Mouse (Mus musculus) erythroblast, adult 5-6 weeks (primary cell): Measurements from ENCODE around the gene Gm20918. TPM values are rescaled to one million over a fixed set of nuclear protein-coding genes. Genes with fewer than 3 reads are reported as not detected.
"Not testable (repeated sequence)": the region's sequence is repeated elsewhere in the genome, so short reads cannot be mapped to it uniquely, and the experiment has no call there.

Experiments used
- ATAC-seq: replicated peaks from 2 replicates; pipeline ENCODE4 v1.8.0; 2016; ENCODE audit warnings: moderate number of reproducible peaks, mild to moderate bottlenecking, moderate TSS enrichment, inconsistent platforms; ENCODE audit not compliant: poor library complexity, low FRiP score, severe bottlenecking
- total RNA-seq, 2 experiments: library from RNA; stranded (forward) in 1 of 2; stranded (reverse) in 1 of 2; fragments of 150-400 nt in 1 of 2; fragments of 200-764, 138-1000 nt in 1 of 2; gene quantifications; 2 replicates each; pipeline versions ENCODE4 v1.2.3 to v1.2.4; 2015 to 2017; ENCODE audit warnings: low replicate concordance in 2 of 2

Gene Gm20918
- total RNA-seq (2015; ENCODE audit: low replicate concordance) = not detected in 2 replicates
- total RNA-seq (2017; ENCODE audit: low replicate concordance) = not detected in 2 replicates

DNA sequence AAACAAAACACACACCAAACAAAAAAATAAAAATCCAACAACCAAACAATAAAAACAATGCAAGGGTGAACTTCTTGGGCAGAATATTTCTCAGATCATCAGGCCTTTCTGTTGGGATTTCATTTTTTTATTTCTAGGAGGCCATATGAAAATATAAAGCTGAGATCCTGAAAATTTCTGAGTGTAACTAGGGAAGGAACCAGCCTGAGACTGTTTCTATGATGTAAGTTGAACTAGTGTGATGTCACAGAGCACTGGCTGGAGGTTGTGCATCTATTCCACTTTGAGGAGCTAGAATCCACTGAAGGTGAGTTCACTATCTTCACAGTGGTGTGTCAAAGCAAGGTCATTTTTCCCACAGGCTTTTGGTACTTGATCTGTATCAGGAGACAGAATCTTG lies at the start of gene Gm20918:
TSS of gene Gm20918 (plus strand) at position 301 of the 400 bp plus-strand sequence.
- not testable (repeated sequence) for ATAC-seq

Other genes with a start within 250 kb of the Gm20918 start
- gene Gm21820, start 205.5 kb downstream of the Gm20918 start, total RNA-seq (2015; ENCODE audit: low replicate concordance) = not detected in 2 replicates
- gene Gm21820, start 205.5 kb downstream of the Gm20918 start, total RNA-seq (2017; ENCODE audit: low replicate concordance) = not detected in 2 replicates